Mouse (Mus musculus): Measurements from ENCODE around the gene Cd81. TPM values are rescaled to one million over a fixed set of nuclear protein-coding genes. Genes with fewer than 3 reads are reported as not detected.

Cd81 gene
- polyA plus RNA-seq (2015; fragmentation: Nextera tagmentation; extraction: Ambion mirVana): 576 and 606 TPM in 2 replicates

DNA sequence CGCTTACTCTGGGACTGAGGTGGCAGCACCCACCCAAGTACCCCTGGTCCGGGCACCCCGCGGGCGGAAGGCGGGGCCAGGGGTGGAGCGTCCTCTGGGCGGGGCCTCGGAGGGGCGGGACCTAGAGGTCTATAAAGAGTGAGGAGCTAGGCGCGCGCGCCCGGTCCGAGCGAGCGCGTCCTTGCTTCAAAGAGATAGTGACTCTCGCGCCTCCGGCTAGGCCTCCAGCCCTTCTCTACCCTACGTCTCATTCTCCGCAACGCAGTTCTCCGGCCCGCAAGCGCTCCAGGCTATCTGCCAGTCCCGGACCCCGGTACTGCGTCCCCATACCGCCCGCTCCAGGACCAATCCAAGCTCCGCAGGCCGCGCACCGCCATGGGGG, at the start of gene Cd81:
TSS of gene Cd81 (plus strand) at position 114 of the 382 bp plus-strand sequence.
- Histone ChIP-seq H3K4me1 (peaks cover 49% of the 10 kb centered on the region), H3K9ac (peak within 1 kb of the TSS; percentile 90), H3K4me3 (replicated peaks) (peak within 1 kb of the TSS; percentile 77), H3K4me2 (replicated peaks) (peak within 1 kb of the TSS; percentile 85), H3K9me3 (replicated peaks) (no peaks in the 10 kb centered on the region), H3K27ac (replicated peaks) (peak within 1 kb of the TSS; percentile 93), H3K27me3 (no peaks in the 10 kb centered on the region), H3K36me3 (no peaks in the 10 kb centered on the region)
- under 1% methylated on average over 30 of the region's 37 CpGs for WGBS
- ATAC-seq (ENCODE audit: insufficient number of reproducible peaks, low FRiP score, low TSS enrichment, low read depth): peak; percentile 82

DNA sequence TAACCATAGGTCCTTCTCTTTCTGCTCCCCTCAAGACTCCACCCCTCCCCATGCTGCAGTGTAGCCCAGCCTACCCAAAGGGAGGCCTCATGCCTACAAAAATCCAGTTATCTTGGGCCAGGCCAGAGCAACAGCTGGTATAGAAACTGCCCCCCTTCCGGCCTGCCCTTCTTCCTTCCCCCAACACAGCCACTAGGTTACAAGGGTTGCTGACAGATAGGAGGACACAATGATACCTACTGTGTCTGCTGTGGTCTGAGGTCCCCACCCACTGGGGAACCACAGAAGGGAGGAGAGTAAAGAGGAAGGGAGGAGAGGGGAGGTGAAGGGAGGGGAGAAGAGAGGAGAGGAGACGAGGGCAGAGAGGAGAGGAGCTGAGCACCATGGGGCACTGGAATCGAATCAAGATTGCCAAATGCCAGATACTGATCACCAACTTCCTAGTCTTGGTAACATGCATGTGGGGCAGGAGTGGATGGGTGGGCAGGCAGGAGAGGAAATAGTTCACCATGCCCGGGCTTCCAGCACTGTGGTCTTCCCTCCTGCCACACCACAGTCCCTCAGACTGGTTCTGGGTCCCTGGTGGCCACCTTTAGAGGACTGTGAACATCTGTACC, 47.7 kb upstream of the Cd81 start, which contains the start of gene Tspan32:
TSS of gene Tspan32 (plus strand) at position 320 of the 617 bp plus-strand sequence.
- no peak within 1 kb of the TSS for H3K4me2 ChIP-seq (replicated peaks)
- peaks cover 23% of the 10 kb centered on the region for H3K4me1 ChIP-seq
- H3K36me3 ChIP-seq: no peaks in the 10 kb centered on the region
- no peak within 1 kb of the TSS for H3K4me3 ChIP-seq (replicated peaks)
- H3K27me3 ChIP-seq: no peaks in the 10 kb centered on the region
- no peaks in the 10 kb centered on the region for H3K9me3 ChIP-seq (replicated peaks)
- WGBS: 72% methylated on average over 4 of the region's 4 CpGs
- ATAC-seq (ENCODE audit: insufficient number of reproducible peaks, low FRiP score, low TSS enrichment, low read depth): no peak
- no peak within 1 kb of the TSS for H3K27ac ChIP-seq (replicated peaks)
- H3K9ac ChIP-seq: no peak within 1 kb of the TSS

DNA sequence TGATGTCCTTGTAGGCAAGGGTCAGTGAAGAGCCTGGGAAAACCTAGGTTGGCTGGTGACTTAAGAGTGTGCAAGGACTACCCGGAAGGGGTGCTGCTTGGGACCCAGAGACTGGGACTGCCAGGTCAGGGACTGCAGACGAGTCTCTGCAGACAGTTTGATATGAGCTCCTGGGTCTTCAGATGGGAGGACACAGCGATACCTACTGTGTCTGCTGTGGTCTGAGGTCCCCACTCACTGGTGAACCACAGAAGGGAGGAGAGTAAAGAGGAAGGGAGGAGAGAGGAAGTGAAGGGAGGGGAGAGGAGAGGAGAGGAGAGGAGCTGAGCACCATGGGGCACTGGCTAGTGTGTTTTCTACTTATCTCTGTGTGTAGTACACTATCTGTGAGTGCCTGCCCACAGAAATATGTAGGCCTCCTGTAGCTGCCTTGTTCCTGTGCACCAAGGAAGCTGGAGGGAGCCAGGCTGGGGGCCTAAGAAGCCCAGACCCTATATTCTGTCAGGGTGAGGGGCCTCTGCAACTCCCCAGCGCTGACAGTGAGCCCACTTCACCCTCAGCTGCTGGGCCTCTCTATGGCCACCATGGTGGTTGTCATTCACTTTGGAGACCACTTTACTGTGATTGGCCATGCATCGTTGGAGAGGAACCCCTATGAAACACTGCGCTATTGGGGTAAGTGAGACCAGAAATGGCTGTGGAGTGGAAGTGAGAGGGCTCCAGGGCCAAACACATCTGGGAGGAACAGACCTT, 47.0 kb upstream of the Cd81 start:
- H3K36me3 ChIP-seq: no peaks in the 10 kb centered on the region
- no peak overlapping the region for H3K27ac ChIP-seq (replicated peaks)
- no peak for ATAC-seq (ENCODE audit: insufficient number of reproducible peaks, low FRiP score, low TSS enrichment, low read depth)
- H3K4me1 ChIP-seq: peaks cover 26% of the 10 kb centered on the region
- 83% methylated on average over 6 of the region's 6 CpGs for WGBS
- H3K4me2 ChIP-seq (replicated peaks): no peak overlapping the region
- H3K9me3 ChIP-seq (replicated peaks): no peaks in the 10 kb centered on the region
- H3K4me3 ChIP-seq (replicated peaks): no peak overlapping the region
- no peaks in the 10 kb centered on the region for H3K27me3 ChIP-seq
- no peak overlapping the region for H3K9ac ChIP-seq

DNA sequence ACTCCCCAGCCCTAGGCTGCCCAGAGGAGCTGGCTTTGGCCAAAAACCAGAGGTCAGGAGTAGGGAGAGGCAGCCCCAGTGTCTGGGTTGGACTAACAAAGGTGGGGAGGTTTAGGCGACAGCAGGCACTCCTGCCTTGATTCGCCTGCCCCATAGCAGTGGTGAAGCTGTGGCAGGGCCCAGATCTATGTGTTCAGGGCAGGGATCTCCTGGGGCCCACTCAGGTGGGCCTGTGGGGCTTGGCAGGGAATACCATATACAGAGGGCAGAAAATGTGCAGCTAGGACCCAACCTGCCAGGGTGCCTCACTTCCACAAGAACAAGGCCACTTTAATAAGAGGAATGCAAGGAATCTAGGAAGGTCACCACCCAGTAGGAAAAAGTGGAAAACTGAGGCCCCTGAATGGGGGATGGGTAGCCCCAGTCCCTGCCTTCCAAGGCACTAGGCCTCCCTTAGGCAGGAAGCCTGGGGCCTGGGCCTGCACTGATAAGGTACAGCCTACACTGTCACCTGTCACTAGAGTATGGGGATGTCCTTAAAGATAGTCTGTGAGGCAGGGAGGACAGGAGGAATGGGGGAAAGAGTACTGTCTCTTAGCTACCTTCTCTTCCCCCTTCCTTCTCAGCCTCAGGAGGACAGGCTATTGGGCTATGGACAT, 46.3 kb upstream of the Cd81 start:
- Histone ChIP-seq H3K27ac (replicated peaks) (0 out of 2 replicates have a peak overlapping the region, but pooled peaks have one; percentile 34), H3K4me2 (replicated peaks) (no peak overlapping the region)
- 81% methylated on average over 2 of the region's 2 CpGs for WGBS

GRCm38 (mm10) chr7:143006756-143007598, 45.6 kb upstream of the Cd81 start:
- Histone ChIP-seq H3K27me3 (no peaks in the 10 kb centered on the region), H3K4me3 (replicated peaks) (no peak overlapping the region), H3K9me3 (replicated peaks) (no peaks in the 10 kb centered on the region), H3K4me1 (peaks cover 27% of the 10 kb centered on the region), H3K36me3 (no peaks in the 10 kb centered on the region), H3K27ac (replicated peaks) (peak overlapping the region; percentile 98), H3K4me2 (replicated peaks) (no peak overlapping the region), H3K9ac (no peak overlapping the region)
- no peak for ATAC-seq (ENCODE audit: insufficient number of reproducible peaks, low FRiP score, low TSS enrichment, low read depth)
- 92% methylated on average over 8 of the region's 8 CpGs for WGBS

More for the DNA sequence above, 46.3 kb upstream of the Cd81 start:
- no peak overlapping the region for H3K9ac ChIP-seq
- H3K4me1 ChIP-seq: peaks cover 26% of the 10 kb centered on the region
- no peaks in the 10 kb centered on the region for H3K27me3 ChIP-seq
- ATAC-seq (ENCODE audit: insufficient number of reproducible peaks, low FRiP score, low TSS enrichment, low read depth): no peak
- no peaks in the 10 kb centered on the region for H3K9me3 ChIP-seq (replicated peaks)
- no peak overlapping the region for H3K4me3 ChIP-seq (replicated peaks)
- H3K36me3 ChIP-seq: no peaks in the 10 kb centered on the region

- Histone ChIP-seq H3K36me3 (no peaks in the 10 kb centered on the region), H3K27me3 (no peaks in the 10 kb centered on the region), H3K9me3 (replicated peaks) (no peaks in the 10 kb centered on the region), H3K4me3 (replicated peaks) (no peak overlapping the region), H3K4me2 (replicated peaks) (peak overlapping the region; percentile 22; the same call in 1 of the 2 replicates), H3K9ac (no peak overlapping the region), H3K27ac (replicated peaks) (peak overlapping the region; percentile 98), H3K4me1 (peaks cover 33% of the 10 kb centered on the region)
- WGBS: 38% methylated on average over 17 of the region's 17 CpGs
- ATAC-seq (ENCODE audit: insufficient number of reproducible peaks, low FRiP score, low TSS enrichment, low read depth): peak; percentile 82
Measured at GRCm38 (mm10) chr7:143007599-143008369, 44.8 kb upstream of the Cd81 start.

- Histone ChIP-seq H3K4me1 (peaks cover 37% of the 10 kb centered on the region), H3K4me2 (replicated peaks) (peak overlapping the region; percentile 22; the same call in 1 of the 2 replicates), H3K27ac (replicated peaks) (peak overlapping the region; percentile 98), H3K9me3 (replicated peaks) (no peaks in the 10 kb centered on the region), H3K4me3 (replicated peaks) (no peak overlapping the region), H3K27me3 (no peaks in the 10 kb centered on the region), H3K9ac (no peak overlapping the region), H3K36me3 (no peaks in the 10 kb centered on the region)
- WGBS: 41% methylated on average over 8 of the region's 8 CpGs
- peak; percentile 59 for ATAC-seq (ENCODE audit: insufficient number of reproducible peaks, low FRiP score, low TSS enrichment, low read depth)
Measured at GRCm38 (mm10) chr7:143008370-143008926, 44.1 kb upstream of the Cd81 start.

DNA sequence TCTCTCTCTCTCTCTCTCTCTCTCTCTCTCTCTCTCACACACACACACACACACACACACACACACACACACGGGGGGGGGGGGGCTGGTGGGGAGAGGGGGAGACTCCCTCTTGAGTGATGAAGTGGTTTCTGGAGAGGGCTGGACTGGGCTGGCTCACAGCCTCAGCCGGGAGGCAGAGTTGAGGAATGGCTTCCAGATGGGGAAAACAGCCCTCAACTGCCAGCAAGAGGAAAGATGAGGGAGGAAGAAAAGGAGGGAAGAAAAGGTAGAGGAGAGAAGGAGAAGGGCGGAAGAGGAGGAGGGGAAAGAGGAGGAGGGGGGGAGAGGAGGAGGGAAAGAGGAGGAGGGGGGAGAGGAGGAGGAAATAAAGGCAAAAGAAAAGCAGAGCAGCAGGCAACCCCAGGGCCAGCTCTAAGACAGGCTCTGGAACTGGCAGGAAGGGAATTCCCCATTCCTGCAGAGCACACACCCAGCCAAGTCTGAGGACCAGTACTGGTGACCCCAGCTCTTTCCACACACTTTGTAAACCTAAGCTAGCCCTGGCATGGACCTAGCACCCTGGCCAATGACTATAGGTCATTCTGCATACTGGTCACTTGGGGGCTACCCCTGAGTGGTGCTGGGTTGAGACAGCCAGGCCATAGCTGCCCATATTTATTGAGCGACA, 43.4 kb upstream of the Cd81 start:
- Histone ChIP-seq H3K27ac (replicated peaks) (peak overlapping the region; percentile 98), H3K4me1 (peaks cover 43% of the 10 kb centered on the region), H3K4me2 (replicated peaks) (0 out of 2 replicates have a peak overlapping the region, but pooled peaks have one; percentile 21), H3K4me3 (replicated peaks) (no peak overlapping the region), H3K9ac (no peak overlapping the region), H3K9me3 (replicated peaks) (no peaks in the 10 kb centered on the region), H3K36me3 (no peaks in the 10 kb centered on the region), H3K27me3 (no peaks in the 10 kb centered on the region)
- WGBS: 43% methylated on average over 2 of the region's 4 CpGs
- ATAC-seq (ENCODE audit: insufficient number of reproducible peaks, low FRiP score, low TSS enrichment, low read depth): peak; percentile 79

DNA sequence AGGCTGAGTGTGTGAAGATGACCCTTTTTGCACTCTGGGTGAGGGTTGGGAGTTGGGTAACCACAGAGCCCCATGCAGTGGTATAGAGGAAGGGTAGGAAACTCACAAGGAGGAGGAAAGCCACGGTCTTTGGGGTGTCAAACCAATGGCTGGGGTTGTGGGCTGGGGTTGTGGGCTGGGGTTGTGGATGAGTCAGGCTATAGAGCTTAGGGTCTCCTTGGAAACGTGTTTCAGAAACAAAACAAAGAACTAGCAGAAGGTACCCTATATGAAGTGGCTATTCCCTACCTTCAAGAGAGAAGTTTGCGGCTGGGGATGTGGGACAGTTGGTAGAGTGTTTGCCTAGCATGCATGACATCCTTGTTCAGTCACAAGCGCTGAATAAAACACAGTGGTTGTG, 42.5 kb upstream of the Cd81 start:
- H3K36me3 ChIP-seq: no peaks in the 10 kb centered on the region
- no peaks in the 10 kb centered on the region for H3K27me3 ChIP-seq
- no peak for ATAC-seq (ENCODE audit: insufficient number of reproducible peaks, low FRiP score, low TSS enrichment, low read depth)
- no peak overlapping the region for H3K9ac ChIP-seq
- H3K27ac ChIP-seq (replicated peaks): peak overlapping the region; percentile 98
- H3K4me3 ChIP-seq (replicated peaks): no peak overlapping the region
- H3K4me1 ChIP-seq: peaks cover 43% of the 10 kb centered on the region
- no peaks in the 10 kb centered on the region for H3K9me3 ChIP-seq (replicated peaks)
- no peak overlapping the region for H3K4me2 ChIP-seq (replicated peaks)
- WGBS: 78% methylated on average over 4 of the region's 4 CpGs

Data from embryonic facial prominence, embryonic 15.5 days (tissue).